Comparison of ENCODE assay signal across 28 mouse cellular contexts in genomic region chr3:20294542-20295348, GRCm38 (mm10). TPM values are rescaled to one million over a fixed set of nuclear protein-coding genes. Genes with fewer than 3 reads are reported as not detected.
A peak's percentile ranks its signal among the peaks of the same experiment; 100 is the strongest.
DNase-seq lines count a peak whose midpoint lies in the region; ATAC-seq and TF ChIP-seq lines count a peak whose summit lies in the region.
"Had no signal": no experiment of that assay in that cellular context is flagged by ENCODE, and none has a peak within 500 bp of the region (broad histone marks: within the 10 kb centered on the region; RNA-seq: fewer than 3 reads in every experiment).

No protein-coding gene starts in this region.

- peak; percentile 27 for DNase-seq in liver, adult 2 months (ENCODE audit: extremely low read depth, low read depth, low spot score)
- DNase-seq in liver, embryonic 11.5 days (ENCODE audit: low spot score) = no peak
- DNase-seq: adrenal gland, adult 2 months; cerebellum, adult 11-12 months; cerebellum, postnatal 14 days; gastrocnemius, postnatal 25 days; heart, postnatal 10 days; kidney, adult 18-20 months; kidney, postnatal 14 days; lung, embryonic 14.5 days; lung, postnatal 36 days; right cerebral cortex, postnatal 14 days had no signal

- no peak for TF ChIP-seq POLR2A in liver, adult 2 months (IDR thresholded peaks at IDR 0.05; ENCODE audit: extremely low read depth, insufficient read depth, low read length)

- H3K4me3 ChIP-seq in liver, adult 2 months (ENCODE audit: insufficient read depth, low read depth, low read length) = no peak overlapping the region
- no peak overlapping the region for H3K4me3 ChIP-seq in liver, embryonic 11.5 days (ENCODE audit: low read depth, low read length)
- H3K4me3 ChIP-seq in macrophage (ENCODE audit: inconsistent target) = no peak overlapping the region
- H3K4me3 ChIP-seq in midbrain, embryonic 15.5 days = no peak overlapping the region
- no peak overlapping the region for H3K4me3 ChIP-seq in intestine, postnatal 0 days (ENCODE audit: low read depth, low read length)
- no peak overlapping the region for H3K4me3 ChIP-seq in intestine, embryonic 15.5 days (replicated peaks)
- H3K4me3 ChIP-seq: embryonic facial prominence, embryonic 12.5 days; forebrain, embryonic 12.5 days; layer of hippocampus, adult 2 months; limb, embryonic 13.5 days had no signal

- WGBS in liver, adult 2 months = 77% methylated on average over 9 of the region's 9 CpGs
- WGBS in liver, embryonic 11.5 days = 78% methylated on average over 9 of the region's 9 CpGs
- 68% methylated on average over 9 of the region's 9 CpGs for WGBS in macrophage (ENCODE audit: missing documents)
- WGBS in midbrain, embryonic 15.5 days = 83% methylated on average over 9 of the region's 9 CpGs
- WGBS in intestine, postnatal 0 days = 81% methylated on average over 9 of the region's 9 CpGs
- 82% methylated on average over 9 of the region's 9 CpGs for WGBS in intestine, embryonic 15.5 days

- no peak overlapping the region for H3K27ac ChIP-seq in liver, adult 2 months (replicated peaks; ENCODE audit: insufficient read depth, low read depth, low read length)
- no peak overlapping the region for H3K27ac ChIP-seq in liver, embryonic 11.5 days (ENCODE audit: low read depth, low read length)
- H3K27ac ChIP-seq in macrophage = peak overlapping the region; percentile 52
- no peak overlapping the region for H3K27ac ChIP-seq in midbrain, embryonic 15.5 days
- H3K27ac ChIP-seq in intestine, postnatal 0 days (ENCODE audit: low read depth, low read length) = no peak overlapping the region
- H3K27ac ChIP-seq in intestine, embryonic 15.5 days = no peak overlapping the region
- H3K27ac ChIP-seq: embryonic facial prominence, embryonic 12.5 days; forebrain, embryonic 12.5 days; hindbrain, postnatal 0 days; layer of hippocampus, adult 2 months; limb, embryonic 13.5 days; liver, embryonic 14.5 days had no signal

- no peak for TF ChIP-seq CTCF in liver, adult 2 months (IDR thresholded peaks at IDR 0.05; ENCODE audit: low read depth, low read length)
- TF ChIP-seq CTCF in intestine, postnatal 0 days (IDR thresholded peaks at IDR 0.05; ENCODE audit: low read depth) = no peak

- H3K27me3 ChIP-seq in liver, adult 2 months (ENCODE audit: control insufficient read depth, insufficient read depth, low read length) = no peaks in the 10 kb centered on the region
- no peaks in the 10 kb centered on the region for H3K27me3 ChIP-seq in liver, embryonic 11.5 days (replicated peaks; ENCODE audit: control insufficient read depth, insufficient read depth, low read length)
- H3K27me3 ChIP-seq in midbrain, embryonic 15.5 days (replicated peaks) = no peaks in the 10 kb centered on the region
- H3K27me3 ChIP-seq in intestine, postnatal 0 days (replicated peaks; ENCODE audit: control insufficient read depth, insufficient read depth, low read length) = no peaks in the 10 kb centered on the region
- H3K27me3 ChIP-seq in intestine, embryonic 15.5 days (replicated peaks) = no peaks in the 10 kb centered on the region
- H3K27me3 ChIP-seq: embryonic facial prominence, embryonic 12.5 days; forebrain, embryonic 12.5 days; limb, embryonic 13.5 days had no signal

- H3K4me2 ChIP-seq in liver, embryonic 11.5 days = no peak overlapping the region
- H3K4me2 ChIP-seq in midbrain, embryonic 15.5 days = no peak overlapping the region
- H3K4me2 ChIP-seq in intestine, postnatal 0 days (replicated peaks; ENCODE audit: low read depth) = no peak overlapping the region
- H3K4me2 ChIP-seq in intestine, embryonic 15.5 days (replicated peaks) = no peak overlapping the region
- H3K4me2 ChIP-seq: embryonic facial prominence, embryonic 12.5 days; forebrain, embryonic 12.5 days; heart, embryonic 11.5 days; limb, embryonic 13.5 days; lung, embryonic 14.5 days; midbrain, embryonic 11.5 days had no signal

- H3K9ac ChIP-seq in liver, adult 2 months (ENCODE audit: low read depth, low read length) = no peak overlapping the region
- no peak overlapping the region for H3K9ac ChIP-seq in liver, embryonic 11.5 days (ENCODE audit: low read depth, low read length)
- H3K9ac ChIP-seq in midbrain, embryonic 15.5 days = no peak overlapping the region
- H3K9ac ChIP-seq in intestine, postnatal 0 days (ENCODE audit: low read depth, low read length) = no peak overlapping the region
- no peak overlapping the region for H3K9ac ChIP-seq in intestine, embryonic 15.5 days
- H3K9ac ChIP-seq: embryonic facial prominence, embryonic 12.5 days; forebrain, embryonic 12.5 days; limb, embryonic 13.5 days; liver, embryonic 14.5 days; lung, embryonic 14.5 days had no signal

- H3K4me1 ChIP-seq in liver, adult 2 months (ENCODE audit: control insufficient read depth, insufficient read depth, low read length) = no peaks in the 10 kb centered on the region
- H3K4me1 ChIP-seq in liver, embryonic 11.5 days (replicated peaks; ENCODE audit: control insufficient read depth, insufficient read depth, low read length) = no peaks in the 10 kb centered on the region
- H3K4me1 ChIP-seq in midbrain, embryonic 15.5 days = no peaks in the 10 kb centered on the region
- no peaks in the 10 kb centered on the region for H3K4me1 ChIP-seq in intestine, postnatal 0 days (replicated peaks; ENCODE audit: control insufficient read depth, insufficient read depth, low read length)
- no peaks in the 10 kb centered on the region for H3K4me1 ChIP-seq in intestine, embryonic 15.5 days (replicated peaks)
- H3K4me1 ChIP-seq: embryonic facial prominence, embryonic 12.5 days; forebrain, embryonic 12.5 days; limb, embryonic 13.5 days had no signal

- H3K36me3 ChIP-seq in liver, adult 2 months (ENCODE audit: control insufficient read depth, insufficient read depth, low read length) = no peaks in the 10 kb centered on the region
- H3K36me3 ChIP-seq in liver, embryonic 11.5 days (ENCODE audit: control insufficient read depth, insufficient read depth, low read length) = no peaks in the 10 kb centered on the region
- no peaks in the 10 kb centered on the region for H3K36me3 ChIP-seq in macrophage (ENCODE audit: inconsistent target)
- no peaks in the 10 kb centered on the region for H3K36me3 ChIP-seq in midbrain, embryonic 15.5 days (replicated peaks)
- H3K36me3 ChIP-seq in intestine, postnatal 0 days (ENCODE audit: control insufficient read depth, insufficient read depth) = no peaks in the 10 kb centered on the region
- H3K36me3 ChIP-seq in intestine, embryonic 15.5 days = no peaks in the 10 kb centered on the region
- H3K36me3 ChIP-seq: embryonic facial prominence, embryonic 12.5 days; forebrain, embryonic 12.5 days; limb, embryonic 13.5 days had no signal

- no peaks in the 10 kb centered on the region for H3K79me2 ChIP-seq in liver, adult 2 months (ENCODE audit: control insufficient read depth, insufficient read depth, low read length)
- H3K79me2 ChIP-seq in macrophage (ENCODE audit: inconsistent target) = no peaks in the 10 kb centered on the region

- no peaks in the 10 kb centered on the region for H3K9me3 ChIP-seq in liver, embryonic 11.5 days (ENCODE audit: control insufficient read depth, low read length)
- no peaks in the 10 kb centered on the region for H3K9me3 ChIP-seq in midbrain, embryonic 15.5 days
- H3K9me3 ChIP-seq in intestine, postnatal 0 days (ENCODE audit: control insufficient read depth) = no peaks in the 10 kb centered on the region
- no peaks in the 10 kb centered on the region for H3K9me3 ChIP-seq in intestine, embryonic 15.5 days
- H3K9me3 ChIP-seq: embryonic facial prominence, embryonic 12.5 days; forebrain, embryonic 12.5 days; limb, embryonic 13.5 days had no signal

- ATAC-seq in liver, embryonic 11.5 days (replicated peaks; ENCODE audit: low FRiP score) = no peak
- ATAC-seq in activated CD4-positive, CD25-positive, alpha-beta regulatory T cell, adult 4 months = peak; percentile 10
- ATAC-seq in midbrain, embryonic 15.5 days (replicated peaks) = no peak
- ATAC-seq in intestine, postnatal 0 days = no peak
- ATAC-seq in intestine, embryonic 15.5 days = no peak
- ATAC-seq: hindbrain, postnatal 0 days had no signal

RNA-seq across cellular contexts. Expression of gene Cpb1, which starts 19.2 kb away (rescaled TPM):
- 7.9 and 76.8 TPM in 2 replicates for total RNA-seq in liver, adult 2 months (2014; rRNA removed)
- polyA plus RNA-seq in liver, adult 2 months (2012; rRNA removed) = 0.16 TPM in 1 of 2 replicates, not detected in the other
- polyA plus RNA-seq in liver, embryonic 11.5 days (2014; fragmentation: Nextera tagmentation; extraction: Ambion mirVana) = not detected in 2 replicates
- polyA plus RNA-seq in activated CD4-positive, CD25-positive, alpha-beta regulatory T cell, adult 4 months (2017; shearing (Covaris generic)) = not detected
- not detected for total RNA-seq in macrophage (2018; cell fraction: chromatin; rRNA removed)
- total RNA-seq in macrophage (2018; cell fraction: cytosol; rRNA removed) = not detected
- total RNA-seq in macrophage (2018; cell fraction: nucleus; rRNA removed) = not detected
- polyA plus RNA-seq in macrophage (2018) = not detected in 3 replicates
- polyA plus RNA-seq in midbrain, embryonic 15.5 days (2015; fragmentation: Nextera tagmentation; extraction: Ambion mirVana) = 0.08 and 0.21 TPM in 2 replicates
- polyA plus RNA-seq in intestine, postnatal 0 days (2015; fragmentation: Nextera tagmentation; extraction: Ambion mirVana) = 3.7 and 5.2 TPM in 2 replicates
- polyA plus RNA-seq in intestine, embryonic 15.5 days (2015; fragmentation: Nextera tagmentation; extraction: Ambion mirVana) = 27.1 and 91.9 TPM in 2 replicates
- total RNA-seq: heart, postnatal 10 days; layer of hippocampus, adult 2 months; layer of hippocampus, postnatal 25 days had no signal
- polyA plus RNA-seq: C2C12; embryonic facial prominence, embryonic 12.5 days; forebrain, embryonic 12.5 days; heart, embryonic 11.5 days; hindbrain, embryonic 11.5 days; limb, embryonic 13.5 days; midbrain, embryonic 11.5 days had no signal

RNA-seq across cellular contexts. Expression of gene Cpa3, which starts 52.8 kb away (rescaled TPM):
- total RNA-seq in liver, adult 2 months (2014; rRNA removed) = 0.09 TPM in 1 of 2 replicates, not detected in the other
- not detected in 2 replicates for polyA plus RNA-seq in liver, adult 2 months (2012; rRNA removed)
- polyA plus RNA-seq in liver, embryonic 11.5 days (2014; fragmentation: Nextera tagmentation; extraction: Ambion mirVana) = 2.3 and 3.6 TPM in 2 replicates
- polyA plus RNA-seq in activated CD4-positive, CD25-positive, alpha-beta regulatory T cell, adult 4 months (2017; shearing (Covaris generic)) = under 1 TPM in 1 of 2 experiments, not detected in 1; 0.22 TPM
- not detected for total RNA-seq in macrophage (2018; cell fraction: chromatin; rRNA removed)
- under 1 TPM in 13 of 26 experiments, not detected in 13; 0.09 to 0.27 (median 0.18) TPM for total RNA-seq in macrophage (2018; cell fraction: cytosol; rRNA removed)
- total RNA-seq in macrophage (2018; cell fraction: nucleus; rRNA removed) = under 1 TPM in 1 of 26 experiments, not detected in 25; 0.54 TPM
- polyA plus RNA-seq in macrophage (2018) = 0.34 TPM in 1 of 3 replicates, not detected in the others
- polyA plus RNA-seq in midbrain, embryonic 15.5 days (2015; fragmentation: Nextera tagmentation; extraction: Ambion mirVana) = 0.15 and 1.3 TPM in 2 replicates
- polyA plus RNA-seq in intestine, postnatal 0 days (2015; fragmentation: Nextera tagmentation; extraction: Ambion mirVana) = 3.8 and 5.2 TPM in 2 replicates
- polyA plus RNA-seq in intestine, embryonic 15.5 days (2015; fragmentation: Nextera tagmentation; extraction: Ambion mirVana) = 3.9 and 4.9 TPM in 2 replicates
- polyA plus RNA-seq: C2C12 had no signal
